Mouse (Mus musculus): ENCODE measurements around the gene Krt34.

GRCm38 (mm10) chr11:100055686-100056655, 14.6 kb upstream of the Krt34 start:
- TF ChIP-seq CTCF (IDR thresholded peaks at IDR 0.05; ENCODE audit: extremely low read depth, insufficient read length, insufficient replicate concordance, low read depth, low read length) (no peak), POLR2A (IDR thresholded peaks at IDR 0.05; ENCODE audit: low read depth, low read length) (no peak)
